Mouse (Mus musculus): Measurements from ENCODE around the gene Pxdn.

The Pxdn gene

DNA sequence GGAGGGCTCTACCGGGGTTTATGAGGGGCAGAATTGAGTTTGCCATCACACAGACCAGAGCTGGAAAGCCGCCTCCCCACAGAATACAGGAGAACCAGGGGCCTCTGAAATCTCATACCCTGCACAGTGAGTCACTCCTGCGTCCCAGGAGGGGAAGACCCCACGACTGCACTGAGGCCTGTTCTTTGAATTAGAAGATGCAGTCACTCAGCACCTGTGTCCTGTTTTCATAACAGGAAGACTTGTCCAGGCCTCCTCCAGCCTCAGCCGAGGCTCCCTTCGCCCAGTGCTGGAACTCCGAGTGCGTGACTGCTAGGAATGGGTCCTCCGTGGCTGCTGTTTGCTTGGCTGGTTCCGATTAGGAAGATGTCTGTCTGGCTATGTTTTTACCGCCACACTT lies 16.6 kb downstream of the Pxdn start:
- DNase-seq (ENCODE audit: low read depth, low spot score), result no peak

- DNase-seq (ENCODE audit: low read depth, low spot score), result no peak
Measured at GRCm38 (mm10) chr12:29954464-29954863, 17.1 kb downstream of the Pxdn start.

DNA sequence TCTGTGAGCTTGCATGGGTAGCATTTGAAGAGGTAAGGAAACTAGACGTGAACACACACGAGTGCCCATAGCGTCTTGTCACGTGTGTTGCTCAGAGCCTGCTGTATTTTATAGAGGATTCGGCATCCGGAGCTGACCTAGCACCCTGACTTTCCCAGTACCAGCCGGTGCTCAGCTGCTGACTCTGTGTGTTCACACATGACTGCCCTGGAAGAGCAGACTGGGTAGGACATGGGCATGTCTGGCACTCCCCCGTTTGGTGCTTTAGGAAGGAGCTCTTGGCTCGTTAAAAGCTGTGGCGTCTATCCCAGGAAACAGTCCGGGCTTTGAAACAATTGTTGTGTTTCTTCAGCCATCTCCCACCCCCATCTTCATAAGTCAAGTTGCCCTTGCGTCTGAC lies 19.6 kb downstream of the Pxdn start:
- no peak for DNase-seq (ENCODE audit: low read depth, low spot score)

GRCm38 (mm10) chr12:29958637-29959036 lies 21.2 kb downstream of the Pxdn start:
- no peak for DNase-seq (ENCODE audit: low read depth, low spot score)

DNA sequence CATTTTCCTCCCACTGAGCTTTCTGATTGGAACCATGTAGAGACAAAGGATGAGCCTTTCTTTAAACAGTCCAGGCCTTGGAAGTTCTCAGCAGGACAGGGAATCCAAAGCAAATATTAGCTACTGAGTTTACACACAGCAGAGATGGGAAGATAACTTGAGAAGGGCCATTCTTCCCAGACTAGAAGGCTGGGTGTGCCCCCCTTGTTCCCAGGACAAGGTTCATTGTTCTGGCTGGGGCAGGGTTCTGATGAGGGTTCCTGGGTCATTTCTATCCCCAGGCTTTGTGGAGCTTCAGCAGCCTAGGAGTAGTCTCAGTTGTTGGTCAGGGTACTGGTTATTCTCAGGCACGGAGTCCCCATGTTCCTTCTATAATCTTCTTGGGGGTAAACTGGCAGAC lies 23.6 kb downstream of the Pxdn start:
- DNase-seq (ENCODE audit: low read depth, low spot score), result no peak

- no peak for DNase-seq (ENCODE audit: low read depth, low spot score)
Measured at GRCm38 (mm10) chr12:29965016-29965415, 27.6 kb downstream of the Pxdn start.

GRCm38 (mm10) chr12:29971795-29972464 lies 34.5 kb downstream of the Pxdn start:
- DNase-seq (ENCODE audit: low read depth, low spot score), result no peak

DNA sequence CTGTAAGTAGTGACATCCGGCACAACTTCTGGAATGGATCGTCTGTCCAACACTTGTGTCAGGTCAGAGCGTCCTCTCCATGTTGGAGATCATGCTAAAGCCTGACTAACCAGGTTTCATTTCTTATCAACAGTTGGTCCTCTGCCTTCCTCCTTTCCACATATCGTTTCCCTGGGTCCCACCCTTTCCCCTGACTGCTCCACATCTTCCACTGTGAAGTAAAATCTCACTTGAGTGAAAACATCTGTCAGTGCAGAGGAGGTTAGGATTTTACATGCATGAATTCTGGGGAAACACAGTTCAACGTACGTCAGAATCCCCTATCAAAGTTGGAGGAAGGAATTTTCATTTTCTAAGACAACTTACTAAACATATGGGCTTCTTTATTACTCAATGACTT lies 35.1 kb downstream of the Pxdn start:
- DNase-seq (ENCODE audit: low read depth, low spot score), result no peak

GRCm38 (mm10) chr12:29980076-29980475 lies 42.7 kb downstream of the Pxdn start:
- no peak for DNase-seq (ENCODE audit: low read depth, low spot score)

DNA sequence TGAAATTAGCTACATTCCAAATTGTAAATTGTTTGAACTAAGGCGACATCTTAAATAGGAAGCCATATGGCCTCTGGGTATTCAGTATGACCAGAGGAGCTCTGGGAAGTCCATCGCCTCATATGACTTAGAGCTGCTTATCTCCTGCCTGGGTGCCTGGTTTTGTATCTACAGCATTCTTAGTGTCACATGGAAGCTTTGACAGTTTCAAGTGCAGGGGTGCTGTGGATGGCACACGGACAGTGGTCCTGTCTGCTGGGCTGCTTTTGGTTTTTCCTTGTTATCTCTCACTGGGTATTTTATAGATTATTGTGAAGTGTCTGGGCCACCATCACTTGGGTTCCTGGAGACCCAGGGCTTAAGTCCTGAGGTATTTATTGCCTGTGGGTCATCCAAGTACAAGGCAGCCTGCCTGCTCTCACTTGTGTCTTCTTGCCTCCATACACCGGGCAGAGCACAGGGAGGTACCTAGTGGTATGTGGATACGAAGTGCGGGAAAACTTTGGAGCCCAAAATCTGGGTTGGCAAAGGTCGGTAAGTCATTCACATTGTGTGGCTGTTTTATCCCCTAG lies 44.4 kb downstream of the Pxdn start:
- no peak for DNase-seq (ENCODE audit: low read depth, low spot score)

- no peak for DNase-seq (ENCODE audit: low read depth, low spot score)
Measured at GRCm38 (mm10) chr12:29983190-29983589, 45.8 kb downstream of the Pxdn start.

DNA sequence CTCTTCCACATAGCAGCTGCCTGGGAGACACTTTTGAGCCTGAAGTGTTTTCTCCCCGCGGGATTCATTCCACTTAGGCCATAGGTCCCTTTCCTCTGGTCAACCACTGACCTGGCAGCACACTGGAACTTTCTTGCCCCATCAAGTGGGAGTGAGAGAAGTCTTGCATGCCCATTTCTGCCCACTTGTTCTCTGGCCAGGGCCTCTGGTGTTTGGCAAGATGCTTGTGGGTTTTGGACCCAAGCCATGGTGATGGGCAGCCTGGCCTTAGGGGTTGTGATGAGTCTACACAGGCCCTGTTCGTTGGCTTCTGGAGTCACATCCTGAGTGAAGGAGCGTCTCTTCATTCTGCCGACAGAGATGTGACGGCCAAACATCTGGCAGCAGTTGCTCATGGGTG lies 47.7 kb downstream of the Pxdn start:
- no peak for DNase-seq (ENCODE audit: low read depth, low spot score)

DNA sequence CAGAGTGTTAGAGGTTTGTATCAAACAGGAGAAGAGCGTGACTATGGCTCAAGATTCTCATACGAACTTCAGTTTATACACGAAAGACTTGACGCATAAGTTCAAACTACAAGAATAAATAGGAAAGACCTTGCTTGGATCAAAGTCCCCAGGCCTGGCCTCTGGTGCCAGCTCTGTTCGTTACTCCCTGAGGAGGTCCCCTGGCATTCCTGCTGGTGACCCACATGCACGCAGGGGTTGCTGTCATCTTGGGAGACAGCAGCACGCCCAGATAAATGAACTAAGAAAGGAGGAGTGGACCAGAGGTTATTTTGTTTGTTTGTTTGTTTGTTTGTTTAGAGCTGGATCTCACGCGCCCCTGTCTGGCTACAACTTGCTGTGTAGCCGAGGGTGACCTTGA lies 48.8 kb downstream of the Pxdn start:
- no peak for DNase-seq (ENCODE audit: low read depth, low spot score)

DNA sequence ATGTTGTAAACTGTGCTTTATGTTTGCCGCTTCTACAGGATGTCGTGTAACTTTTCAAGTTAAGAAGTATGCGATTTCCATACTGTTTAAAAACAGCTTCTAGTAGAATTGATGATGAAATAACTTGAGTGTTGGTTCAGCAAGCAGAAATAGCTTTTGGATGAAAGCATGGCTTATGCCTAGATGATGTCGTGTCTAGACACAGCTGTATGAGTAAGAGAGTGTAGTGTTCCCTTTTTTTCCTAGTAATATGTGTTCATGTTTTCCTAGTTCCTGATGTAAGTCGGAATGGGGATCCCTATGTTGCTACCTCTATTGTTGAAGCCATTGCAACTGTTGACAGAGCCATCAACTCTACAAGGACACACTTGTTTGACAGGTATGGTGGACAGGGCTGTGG lies 61.5 kb downstream of the Pxdn start:
- no peak for DNase-seq (ENCODE audit: low read depth, low spot score)

DNA sequence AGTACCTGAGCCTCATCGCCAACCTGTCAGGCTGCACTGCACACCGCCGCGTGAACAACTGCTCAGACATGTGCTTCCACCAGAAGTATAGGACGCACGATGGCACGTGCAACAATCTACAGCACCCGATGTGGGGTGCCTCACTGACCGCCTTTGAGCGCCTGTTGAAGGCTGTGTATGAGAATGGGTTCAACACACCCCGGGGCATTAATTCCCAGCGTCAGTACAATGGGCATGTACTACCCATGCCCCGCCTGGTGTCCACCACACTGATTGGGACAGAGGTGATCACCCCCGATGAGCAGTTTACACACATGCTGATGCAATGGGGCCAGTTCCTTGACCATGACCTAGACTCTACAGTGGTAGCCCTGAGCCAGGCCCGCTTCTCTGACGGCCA lies 64.5 kb downstream of the Pxdn start:
- DNase-seq (ENCODE audit: low read depth, low spot score), result no peak

DNA sequence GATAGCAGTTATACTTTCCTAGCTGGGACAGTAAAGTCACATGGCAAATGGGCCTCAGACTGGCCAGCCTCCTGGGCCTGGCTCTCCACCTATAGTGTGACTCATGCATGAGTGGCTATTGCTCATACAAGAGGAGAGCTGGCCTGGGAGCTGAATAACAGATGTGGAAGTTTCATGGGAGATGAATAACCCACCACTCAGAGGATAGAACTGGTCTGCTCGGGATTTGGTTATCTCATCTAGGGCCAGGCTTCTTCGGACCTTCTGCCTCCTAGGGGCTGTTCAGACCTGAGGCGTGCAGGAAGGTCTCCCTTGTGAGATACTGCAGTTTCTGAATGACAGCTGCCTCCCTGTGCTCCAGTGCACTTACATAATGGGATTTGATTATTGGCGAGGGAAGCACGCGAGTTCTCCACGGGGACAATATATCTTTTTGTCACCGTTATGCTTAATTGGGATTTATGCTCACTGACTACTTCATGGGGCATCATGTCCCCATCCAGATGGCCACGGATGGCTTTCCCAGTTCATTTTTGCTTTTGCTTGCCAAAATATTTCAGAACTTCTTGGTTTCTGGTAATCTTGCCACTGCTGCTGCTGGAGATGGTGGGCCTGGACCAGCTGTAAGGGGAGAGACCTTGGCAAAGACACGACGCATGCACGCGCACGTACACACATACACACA lies 66.4 kb downstream of the Pxdn start:
- no peak for DNase-seq (ENCODE audit: low read depth, low spot score)

GRCm38 (mm10) chr12:30004365-30004723 lies 66.9 kb downstream of the Pxdn start:
- DNase-seq (ENCODE audit: low read depth, low spot score), result no peak

GRCm38 (mm10) chr12:30006586-30006985 lies 69.2 kb downstream of the Pxdn start:
- no peak for DNase-seq (ENCODE audit: low read depth, low spot score)

DNA sequence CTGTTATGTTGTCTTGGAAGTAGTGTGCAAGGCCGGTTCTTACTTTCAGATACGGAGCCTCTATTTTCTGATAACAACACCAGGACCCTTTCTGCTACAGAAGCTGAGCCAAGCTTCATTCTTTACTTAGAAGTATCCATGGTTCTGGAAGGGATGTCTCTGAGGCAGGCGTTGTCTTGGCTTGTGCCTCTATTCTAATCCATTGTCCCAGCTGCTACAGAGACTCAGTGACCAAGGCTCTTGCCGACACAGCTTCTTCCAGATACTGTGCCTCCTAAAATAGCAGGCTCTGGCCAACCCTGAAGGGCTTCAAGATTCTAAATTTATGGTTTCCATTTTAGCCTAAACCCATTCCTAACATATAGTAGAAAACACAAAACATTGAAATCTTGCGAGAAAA lies 71.3 kb downstream of the Pxdn start:
- DNase-seq (ENCODE audit: low read depth, low spot score), result no peak

DNA sequence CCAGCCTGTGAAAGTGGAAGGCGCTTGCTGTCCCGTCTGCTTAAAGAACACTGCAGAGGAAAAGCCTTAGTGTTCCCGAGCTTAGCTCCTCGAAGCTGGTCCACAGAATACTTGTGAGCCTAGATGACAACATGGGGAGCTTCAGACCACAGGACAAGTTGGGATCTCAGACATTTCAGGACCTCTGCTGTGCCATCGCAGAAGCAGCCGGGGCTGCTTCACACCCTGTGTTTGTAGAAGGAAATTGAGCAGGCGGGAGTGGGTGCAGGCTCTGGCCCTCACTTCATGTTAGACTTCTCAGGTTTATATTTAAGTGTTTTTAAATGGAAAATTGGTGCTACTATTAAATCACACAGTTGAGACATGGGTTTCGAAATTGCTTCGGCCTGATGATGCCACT lies 78.1 kb downstream of the Pxdn start:
- DNase-seq (ENCODE audit: low read depth, low spot score), result no peak

GRCm38 (mm10) chr12:30017131-30017530 lies 79.7 kb downstream of the Pxdn start:
- DNase-seq (ENCODE audit: low read depth, low spot score), result no peak

- DNase-seq (ENCODE audit: low read depth, low spot score), result no peak
Measured at GRCm38 (mm10) chr12:30020447-30020846, 83.0 kb downstream of the Pxdn start.

DNA sequence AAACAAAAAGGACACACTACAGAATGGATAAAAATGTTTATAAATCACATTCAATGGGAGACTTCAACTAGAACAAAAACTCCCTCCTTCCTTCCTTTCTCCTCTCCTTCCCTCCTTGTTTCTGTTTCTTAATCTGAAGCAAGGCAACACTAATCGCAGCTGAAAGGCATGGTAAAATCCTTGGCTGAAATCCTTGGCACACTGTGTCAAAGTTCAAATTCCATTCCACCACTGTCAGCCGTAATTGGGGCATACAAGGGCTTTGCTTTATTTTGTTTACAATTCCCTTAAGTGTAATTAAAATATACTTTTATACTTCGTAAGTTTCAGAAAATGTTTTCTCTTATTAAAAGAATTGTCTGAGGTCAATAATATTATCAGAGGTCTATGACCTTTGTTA lies 86.1 kb downstream of the Pxdn start:
- DNase-seq (ENCODE audit: low read depth, low spot score), result no peak

All from forelimb bud, embryonic 11.5 days (tissue).